Mouse (Mus musculus) lung, postnatal 0 days (tissue): ENCODE measurements around the gene Efna5. TPM values are rescaled to one million over a fixed set of nuclear protein-coding genes. Genes with fewer than 3 reads are reported as not detected.

Experiments
- ATAC-seq: fragments of 200-750 bp; cut with Nextera tagmentation; 2 replicates; pipeline ENCODE4 v1.8.0; 2017; ENCODE audit warnings: moderate library complexity
- DNase-seq: peaks from one replicate; pipeline ENCODE4 v3.0.0-alpha.2; 2016; ENCODE audit warnings: low spot score
- H3K27ac ChIP-seq: fragments of 300-500 bp; sonication (generic); 2 replicates; pipeline ENCODE4 v1.5.1; 2014; ENCODE audit warnings: antibody characterized with exemption, mild to moderate bottlenecking, low read length, mixed read lengths
- H3K27me3 ChIP-seq: fragments of 300-500 bp; sonication (generic); replicated peaks from 2 replicates; pipeline ENCODE4 v1.6.1; 2014; ENCODE audit warnings: low read length, mixed read lengths; ENCODE audit not compliant: insufficient read depth
- H3K36me3 ChIP-seq: fragments of 300-500 bp; sonication (generic); 2 replicates; pipeline ENCODE4 v1.6.1; 2014; ENCODE audit warnings: low read length, mixed read lengths; ENCODE audit not compliant: insufficient read depth
- H3K4me1 ChIP-seq: fragments of 300-500 bp; sonication (generic); 2 replicates; pipeline ENCODE4 v1.6.1; 2014; ENCODE audit warnings: antibody characterized with exemption, low read depth, low read length, mixed read lengths; ENCODE audit not compliant: insufficient read depth
- H3K4me2 ChIP-seq: fragments of 300-500 bp; sonication (generic); replicated peaks from 2 replicates; pipeline ENCODE4 v1.6.1; 2014; ENCODE audit warnings: low read depth, mild to moderate bottlenecking, low read length, moderate library complexity, mixed read lengths
- H3K4me3 ChIP-seq: fragments of 300-500 bp; sonication (generic); 2 replicates; pipeline ENCODE4 v1.5.1; 2014; ENCODE audit warnings: low read depth, low read length
- H3K9ac ChIP-seq: fragments of 300-500 bp; sonication (generic); replicated peaks from 2 replicates; pipeline ENCODE4 v1.6.1; 2014; ENCODE audit warnings: low read depth, mild to moderate bottlenecking
- H3K9me3 ChIP-seq: fragments of 300-500 bp; sonication (generic); 2 replicates; pipeline ENCODE4 v1.6.1; 2016; ENCODE audit warnings: low read length, mixed read lengths
- CTCF ChIP-seq: IDR thresholded peaks from 2 replicates; pipeline ENCODE4 v1.5.1; 2016; ENCODE audit warnings: antibody characterized with exemption, mild to moderate bottlenecking
- EP300 ChIP-seq: IDR thresholded peaks from 2 replicates; pipeline ENCODE4 v1.6.1; 2016; ENCODE audit warnings: antibody characterized with exemption, mild to moderate bottlenecking, control low read depth
- WGBS: fragments of 180-500 bp; shearing (Covaris S2); extraction: QIAGEN DNeasy Blood & Tissue Kit; methylation state at CpG from one replicate; pipeline ENCODE4 v1.1.7; 2014; 5-methylcytosine and 5-hydroxymethylcytosine counted together
- polyA plus RNA-seq: library from polyadenylated mRNA; unstranded; fragments of >200 nt; fragmentation: Nextera tagmentation; extraction: Ambion mirVana; gene quantifications from 2 replicates; pipeline ENCODE4 v1.2.1, GENCODE M21; 2015

Gene Efna5
- polyA plus RNA-seq, 1 experiment from 2014 or later, result 6.7 TPM

DNA sequence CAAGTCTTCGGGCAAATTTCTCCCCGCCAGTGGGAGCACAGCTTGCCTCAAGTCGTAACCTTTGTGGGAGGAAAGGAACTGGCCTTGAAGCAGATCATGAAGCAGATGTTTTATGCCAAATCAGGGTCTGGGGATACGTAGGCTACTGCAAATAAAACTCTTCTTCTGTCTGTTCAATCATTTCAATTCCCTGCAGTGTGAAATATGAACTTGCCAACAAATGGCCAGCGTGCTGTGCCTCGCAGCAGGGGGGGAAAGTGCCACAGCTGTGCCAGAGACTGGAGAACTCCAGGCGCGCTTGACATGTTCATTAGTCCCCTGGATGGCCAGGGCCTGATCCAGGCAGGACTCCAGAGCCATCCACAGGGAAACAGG, 255.5 kb downstream of the Efna5 start:
- no peaks in the 10 kb centered on the region for H3K9me3 ChIP-seq
- DNase-seq, result no peak
- no peak for TF ChIP-seq CTCF
- no peak for TF ChIP-seq EP300
- H3K9ac ChIP-seq, result no peak overlapping the region
- H3K27ac ChIP-seq, result no peak overlapping the region
- no peaks in the 10 kb centered on the region for H3K27me3 ChIP-seq
- no peaks in the 10 kb centered on the region for H3K4me1 ChIP-seq
- WGBS, result 75% methylated on average over 8 of the region's 8 CpGs
- no peak overlapping the region for H3K4me3 ChIP-seq
- H3K36me3 ChIP-seq, result no peaks in the 10 kb centered on the region
- no peak for ATAC-seq
- no peak overlapping the region for H3K4me2 ChIP-seq

DNA sequence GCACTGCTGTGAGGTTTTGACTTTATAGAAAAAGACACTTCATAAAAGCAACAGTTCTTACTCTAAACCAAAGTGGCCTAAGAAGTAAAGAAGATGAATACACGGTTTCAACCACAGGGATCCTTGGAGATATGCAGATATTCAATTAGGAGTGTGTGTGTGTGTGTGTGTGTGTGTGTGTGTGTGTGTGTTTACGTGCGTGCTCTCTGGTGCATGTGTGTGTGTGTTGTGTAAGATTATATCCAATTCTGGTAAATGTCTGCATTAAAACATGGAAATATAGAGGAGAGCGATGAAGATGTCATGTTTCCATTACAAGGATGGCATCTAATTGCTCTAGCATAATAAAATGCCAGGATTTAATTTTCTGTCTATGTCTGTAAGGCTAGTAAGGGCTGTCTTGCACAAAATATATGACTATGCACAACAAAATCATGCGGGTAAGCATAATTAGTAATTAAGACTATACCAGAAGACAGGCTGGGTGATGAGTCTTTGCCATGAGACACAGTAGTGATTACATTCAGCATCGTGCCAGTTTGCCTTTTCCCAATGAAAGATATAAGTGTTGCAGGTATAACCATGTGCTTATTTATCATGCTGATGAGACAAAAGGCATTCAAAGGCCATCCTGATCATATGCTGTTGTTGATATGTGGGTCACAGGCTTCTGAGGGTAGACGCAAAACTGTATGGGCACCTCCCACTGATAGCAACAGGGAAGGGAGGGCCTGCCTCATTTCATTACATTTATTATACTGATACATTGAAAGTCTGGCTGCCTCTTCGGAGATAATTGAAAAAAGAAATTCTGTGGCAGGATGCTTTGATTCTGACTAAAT, 256.1 kb downstream of the Efna5 start:
- Histone ChIP-seq H3K4me2 (no peak overlapping the region), H3K4me1 (no peaks in the 10 kb centered on the region), H3K27me3 (no peaks in the 10 kb centered on the region), H3K9ac (no peak overlapping the region), H3K36me3 (no peaks in the 10 kb centered on the region), H3K27ac (no peak overlapping the region), H3K9me3 (no peaks in the 10 kb centered on the region), H3K4me3 (no peak overlapping the region)
- WGBS, result 85% methylated on average over 8 of the region's 8 CpGs
- no peak for DNase-seq
- ATAC-seq, result no peak
- TF ChIP-seq CTCF (no peak), EP300 (no peak)

DNA sequence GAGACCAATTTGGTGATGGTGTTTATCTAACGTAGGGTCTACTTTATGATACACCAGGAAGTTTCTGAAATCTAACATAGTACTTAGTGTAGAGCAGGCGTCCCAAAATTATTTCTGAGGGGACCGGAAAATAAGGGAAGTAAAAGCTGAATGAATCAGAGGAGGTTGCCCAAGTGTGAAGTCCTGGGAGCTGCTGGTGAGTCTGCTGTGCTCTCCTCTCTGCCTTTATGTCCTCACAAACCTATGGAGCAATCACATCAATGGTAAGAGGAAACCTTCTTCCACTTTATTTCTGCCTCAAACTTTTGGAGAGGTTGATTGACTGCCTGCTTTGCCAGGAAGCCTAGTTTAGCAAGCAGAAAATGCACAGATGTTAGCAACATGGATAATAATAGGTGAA, 257.9 kb downstream of the Efna5 start:
- Histone ChIP-seq H3K4me3 (no peak overlapping the region), H3K4me2 (no peak overlapping the region), H3K36me3 (no peaks in the 10 kb centered on the region), H3K4me1 (no peaks in the 10 kb centered on the region), H3K27me3 (no peaks in the 10 kb centered on the region), H3K9me3 (no peaks in the 10 kb centered on the region), H3K27ac (no peak overlapping the region), H3K9ac (no peak overlapping the region)
- TF ChIP-seq CTCF (no peak), EP300 (no peak)
- no peak for ATAC-seq
- 88% methylated on average over 3 of the region's 3 CpGs for WGBS
- peak; percentile 19 for DNase-seq

DNA sequence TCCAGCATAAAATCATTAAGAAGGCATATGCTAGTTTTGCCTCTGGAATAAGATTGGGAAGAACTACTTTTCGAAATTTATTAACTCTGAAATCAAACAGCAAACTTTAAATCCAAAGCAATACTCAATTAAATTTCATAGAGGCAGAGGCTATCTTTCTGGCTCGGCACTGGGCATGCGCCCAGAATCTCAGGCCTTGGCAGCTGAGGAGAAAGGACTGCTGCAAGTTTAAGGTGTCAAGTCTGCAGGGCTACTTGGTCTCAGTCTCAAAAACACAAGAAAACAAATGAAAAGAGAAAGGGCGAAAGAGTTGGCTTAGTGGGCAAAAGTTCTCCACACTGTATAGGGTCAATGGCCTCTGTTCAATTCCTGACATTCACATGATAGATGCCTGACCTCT, 258.6 kb downstream of the Efna5 start:
- Histone ChIP-seq H3K9ac (no peak overlapping the region), H3K27ac (no peak overlapping the region), H3K4me1 (no peaks in the 10 kb centered on the region), H3K36me3 (no peaks in the 10 kb centered on the region), H3K4me2 (no peak overlapping the region), H3K4me3 (no peak overlapping the region), H3K9me3 (no peaks in the 10 kb centered on the region), H3K27me3 (no peaks in the 10 kb centered on the region)
- DNase-seq (no peak), ATAC-seq (no peak)
- TF ChIP-seq CTCF (no peak), EP300 (no peak)
- WGBS, result 74% methylated on average over 4 of the region's 4 CpGs

GRCm38 (mm10) chr17:62615159-62615558, 266.0 kb downstream of the Efna5 start:
- Histone ChIP-seq H3K4me1 (no peaks in the 10 kb centered on the region), H3K9me3 (no peaks in the 10 kb centered on the region), H3K9ac (no peak overlapping the region), H3K4me3 (no peak overlapping the region), H3K27ac (no peak overlapping the region), H3K27me3 (no peaks in the 10 kb centered on the region), H3K4me2 (no peak overlapping the region), H3K36me3 (no peaks in the 10 kb centered on the region)
- TF ChIP-seq EP300, result no peak
- peak; percentile 34 for TF ChIP-seq CTCF
- no peak for ATAC-seq
- peak; percentile 8 for DNase-seq
- WGBS, result 63% methylated on average over 6 of the region's 6 CpGs

DNA sequence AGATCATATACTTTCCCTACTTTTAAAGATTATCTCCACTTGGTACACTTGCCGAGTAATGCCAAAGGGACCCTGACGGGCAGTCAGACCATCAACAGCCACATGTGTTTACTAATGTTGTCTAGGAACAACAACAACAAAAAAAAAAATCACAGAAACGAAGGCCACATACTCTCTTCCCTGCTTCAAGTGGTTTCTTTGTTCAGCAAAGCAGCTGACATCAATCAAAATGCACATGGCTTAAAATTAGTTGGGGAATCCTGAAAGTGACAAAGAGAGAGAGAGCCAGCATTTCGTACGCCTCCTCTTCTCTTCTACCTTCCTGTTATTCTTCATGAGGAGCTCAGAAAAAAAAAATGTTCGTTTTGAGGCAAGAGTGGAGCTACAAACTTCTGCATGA, 266.4 kb downstream of the Efna5 start:
- H3K27ac ChIP-seq, result no peak overlapping the region
- no peak for TF ChIP-seq EP300
- no peak for TF ChIP-seq CTCF
- no peaks in the 10 kb centered on the region for H3K4me1 ChIP-seq
- no peaks in the 10 kb centered on the region for H3K9me3 ChIP-seq
- H3K4me2 ChIP-seq, result no peak overlapping the region
- no peaks in the 10 kb centered on the region for H3K27me3 ChIP-seq
- no peak overlapping the region for H3K9ac ChIP-seq
- WGBS, result 45% methylated on average over 6 of the region's 6 CpGs
- ATAC-seq (no peak), DNase-seq (no peak)
- H3K4me3 ChIP-seq, result no peak overlapping the region
- H3K36me3 ChIP-seq, result no peaks in the 10 kb centered on the region
